Mouse (Mus musculus): Measurements from ENCODE around the gene Neurl1b. TPM values are rescaled to one million over a fixed set of nuclear protein-coding genes. Genes with fewer than 3 reads are reported as not detected.

Neurl1b gene
- polyA plus RNA-seq, 1 experiment from 2014 or later = 0.49 TPM

- H3K36me3 ChIP-seq = no peaks in the 10 kb centered on the region
- ATAC-seq (ENCODE audit: low read depth) = no peak
- no peaks in the 10 kb centered on the region for H3K27me3 ChIP-seq
- H3K4me3 ChIP-seq = no peak overlapping the region
- H3K9me3 ChIP-seq = 0 out of 2 replicates have a peak, but pooled peaks cover under 1% of the 10 kb centered on the region
- no peak overlapping the region for H3K9ac ChIP-seq
- 96% methylated on average over 4 of the region's 4 CpGs for WGBS
- no peaks in the 10 kb centered on the region for H3K4me1 ChIP-seq (replicated peaks)
- H3K4me2 ChIP-seq = no peak overlapping the region
- H3K27ac ChIP-seq (replicated peaks) = no peak overlapping the region
Observed at GRCm38 (mm10) chr17:26487917-26488316, 73.3 kb downstream of the Neurl1b start.

- H3K36me3 ChIP-seq = no peaks in the 10 kb centered on the region
- H3K27ac ChIP-seq (replicated peaks) = no peak overlapping the region
- WGBS = 89% methylated on average over 8 of the region's 8 CpGs
- H3K4me2 ChIP-seq = no peak overlapping the region
- no peaks in the 10 kb centered on the region for H3K27me3 ChIP-seq
- no peak for ATAC-seq (ENCODE audit: low read depth)
- no peak overlapping the region for H3K9ac ChIP-seq
- no peaks in the 10 kb centered on the region for H3K4me1 ChIP-seq (replicated peaks)
- 0 out of 2 replicates have a peak, but pooled peaks cover 6% of the 10 kb centered on the region for H3K9me3 ChIP-seq
- H3K4me3 ChIP-seq = no peak overlapping the region
Observed at GRCm38 (mm10) chr17:26488711-26489403, 74.2 kb downstream of the Neurl1b start.

GRCm38 (mm10) chr17:26490072-26490471, 75.4 kb downstream of the Neurl1b start:
- Histone ChIP-seq H3K9me3 (0 out of 2 replicates have a peak, but pooled peaks cover 6% of the 10 kb centered on the region), H3K4me2 (no peak overlapping the region), H3K4me3 (no peak overlapping the region), H3K27me3 (no peaks in the 10 kb centered on the region), H3K4me1 (replicated peaks) (no peaks in the 10 kb centered on the region), H3K27ac (replicated peaks) (no peak overlapping the region), H3K9ac (no peak overlapping the region), H3K36me3 (no peaks in the 10 kb centered on the region)
- no peak for ATAC-seq (ENCODE audit: low read depth)
- WGBS = 91% methylated on average over 10 of the region's 10 CpGs

GRCm38 (mm10) chr17:26490910-26491309, 76.3 kb downstream of the Neurl1b start:
- Histone ChIP-seq H3K27ac (replicated peaks) (no peak overlapping the region), H3K4me3 (no peak overlapping the region), H3K27me3 (no peaks in the 10 kb centered on the region), H3K9me3 (0 out of 2 replicates have a peak, but pooled peaks cover 6% of the 10 kb centered on the region), H3K4me1 (replicated peaks) (no peaks in the 10 kb centered on the region), H3K36me3 (no peaks in the 10 kb centered on the region), H3K9ac (no peak overlapping the region), H3K4me2 (no peak overlapping the region)
- no peak for ATAC-seq (ENCODE audit: low read depth)
- WGBS = 84% methylated on average over 2 of the region's 2 CpGs

GRCm38 (mm10) chr17:26492246-26492645, 77.6 kb downstream of the Neurl1b start:
- Histone ChIP-seq H3K4me2 (no peak overlapping the region), H3K9me3 (0 out of 2 replicates have a peak, but pooled peaks cover 6% of the 10 kb centered on the region), H3K4me1 (replicated peaks) (no peaks in the 10 kb centered on the region), H3K27ac (replicated peaks) (no peak overlapping the region), H3K4me3 (no peak overlapping the region), H3K27me3 (no peaks in the 10 kb centered on the region), H3K36me3 (no peaks in the 10 kb centered on the region), H3K9ac (no peak overlapping the region)
- 87% methylated on average over 3 of the region's 3 CpGs for WGBS
- ATAC-seq (ENCODE audit: low read depth) = no peak

- Histone ChIP-seq H3K4me1 (replicated peaks) (no peaks in the 10 kb centered on the region), H3K4me3 (no peak overlapping the region), H3K9ac (no peak overlapping the region), H3K9me3 (0 out of 2 replicates have a peak, but pooled peaks cover 6% of the 10 kb centered on the region), H3K27ac (replicated peaks) (no peak overlapping the region), H3K27me3 (no peaks in the 10 kb centered on the region), H3K4me2 (no peak overlapping the region), H3K36me3 (no peaks in the 10 kb centered on the region)
- ATAC-seq (ENCODE audit: low read depth) = no peak
- WGBS = 90% methylated on average over 4 of the region's 4 CpGs
Observed at GRCm38 (mm10) chr17:26494642-26495468, 80.2 kb downstream of the Neurl1b start.

Other genes with a start within 250 kb of the Neurl1b start
- 0.45 TPM in 1 of 2 replicates, not detected in the other for gene Pdia2, start 215.7 kb upstream of the Neurl1b start, polyA plus RNA-seq (2015; fragmentation: Nextera tagmentation; extraction: Ambion mirVana)
- 11.5 and 15.9 TPM in 2 replicates for gene Rgs11, start 211.9 kb upstream of the Neurl1b start, polyA plus RNA-seq (2015; fragmentation: Nextera tagmentation; extraction: Ambion mirVana)
- gene Arhgdig, start 207.0 kb upstream of the Neurl1b start, polyA plus RNA-seq (2015; fragmentation: Nextera tagmentation; extraction: Ambion mirVana) = 102 and 117 TPM in 2 replicates
- gene Fam234a, start 170.6 kb upstream of the Neurl1b start, polyA plus RNA-seq (2015; fragmentation: Nextera tagmentation; extraction: Ambion mirVana) = 33.7 and 35.3 TPM in 2 replicates
- gene Luc7l, start 161.9 kb upstream of the Neurl1b start, polyA plus RNA-seq (2015; fragmentation: Nextera tagmentation; extraction: Ambion mirVana) = 113 and 116 TPM in 2 replicates
- gene Ergic1, start 146.7 kb downstream of the Neurl1b start, polyA plus RNA-seq (2015; fragmentation: Nextera tagmentation; extraction: Ambion mirVana) = 91.0 and 92.7 TPM in 2 replicates
- gene Dusp1, start 147.3 kb downstream of the Neurl1b start, polyA plus RNA-seq (2015; fragmentation: Nextera tagmentation; extraction: Ambion mirVana) = 32.5 and 36.8 TPM in 2 replicates
- 126 and 130 TPM in 2 replicates for gene Atp6v0e, start 248.4 kb downstream of the Neurl1b start, polyA plus RNA-seq (2015; fragmentation: Nextera tagmentation; extraction: Ambion mirVana)